Mouse (Mus musculus): ENCODE results near the gene Mta3. TPM values are rescaled to one million over a fixed set of nuclear protein-coding genes. Genes with fewer than 3 reads are reported as not detected.

Mta3 gene
- polyA plus RNA-seq, 1 experiment, result 25.7 TPM

DNA sequence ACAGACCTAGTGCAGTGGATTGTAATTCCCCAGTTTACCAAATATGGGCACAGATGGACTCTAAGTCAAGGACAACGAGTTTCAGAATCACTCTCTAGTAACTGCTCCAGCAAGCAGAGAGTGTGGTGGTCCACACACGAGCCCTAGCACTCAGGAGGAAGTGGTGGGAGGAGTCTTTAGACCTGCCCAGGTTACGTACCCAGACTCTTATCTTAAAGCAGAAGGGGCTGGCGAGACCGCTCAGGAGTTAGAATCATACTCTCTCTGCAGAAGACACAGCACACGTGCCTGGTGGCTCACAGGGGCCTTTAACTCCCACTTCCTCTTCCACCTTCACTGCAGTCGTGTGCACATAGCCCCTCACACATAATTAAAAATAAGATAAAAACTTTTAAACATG, 101.4 kb downstream of the Mta3 start:
- TF ChIP-seq MAX (IDR thresholded peaks at IDR 0.05), result no peak
- TF ChIP-seq FOSL1 (IDR thresholded peaks at IDR 0.05; ENCODE audit: insufficient read depth, low read length, poor library complexity, severe bottlenecking), result no peak
- no peak for TF ChIP-seq MYOG (IDR thresholded peaks at IDR 0.05; ENCODE audit: control insufficient read depth, extremely low read depth, insufficient read length)
- TF ChIP-seq CTCF (IDR thresholded peaks at IDR 0.05; ENCODE audit: control insufficient read depth, insufficient read depth, insufficient read length), result no peak
- TF ChIP-seq CEBPB (IDR thresholded peaks at IDR 0.05; ENCODE audit: low read depth), result no peak
- no peak for TF ChIP-seq MYOD1 (IDR thresholded peaks at IDR 0.05; ENCODE audit: control insufficient read depth, insufficient read length, low read depth)
- no peak for TF ChIP-seq USF1 (IDR thresholded peaks at IDR 0.05; ENCODE audit: low read depth)
- Histone ChIP-seq H3ac (ENCODE audit: control insufficient read depth, insufficient read length, low read depth) (no peak overlapping the region), H3K36me3 (ENCODE audit: control insufficient read depth, insufficient read depth) (no peaks in the 10 kb centered on the region), H3K27me3 (ENCODE audit: control insufficient read depth, insufficient read depth, insufficient read length) (no peaks in the 10 kb centered on the region), H3K4me3 (ENCODE audit: insufficient read depth, poor library complexity, severe bottlenecking) (no peak overlapping the region), H3K79me2 (ENCODE audit: control insufficient read depth, insufficient read depth) (no peaks in the 10 kb centered on the region), H3K79me3 (ENCODE audit: low read depth) (no peaks in the 10 kb centered on the region)

DNA sequence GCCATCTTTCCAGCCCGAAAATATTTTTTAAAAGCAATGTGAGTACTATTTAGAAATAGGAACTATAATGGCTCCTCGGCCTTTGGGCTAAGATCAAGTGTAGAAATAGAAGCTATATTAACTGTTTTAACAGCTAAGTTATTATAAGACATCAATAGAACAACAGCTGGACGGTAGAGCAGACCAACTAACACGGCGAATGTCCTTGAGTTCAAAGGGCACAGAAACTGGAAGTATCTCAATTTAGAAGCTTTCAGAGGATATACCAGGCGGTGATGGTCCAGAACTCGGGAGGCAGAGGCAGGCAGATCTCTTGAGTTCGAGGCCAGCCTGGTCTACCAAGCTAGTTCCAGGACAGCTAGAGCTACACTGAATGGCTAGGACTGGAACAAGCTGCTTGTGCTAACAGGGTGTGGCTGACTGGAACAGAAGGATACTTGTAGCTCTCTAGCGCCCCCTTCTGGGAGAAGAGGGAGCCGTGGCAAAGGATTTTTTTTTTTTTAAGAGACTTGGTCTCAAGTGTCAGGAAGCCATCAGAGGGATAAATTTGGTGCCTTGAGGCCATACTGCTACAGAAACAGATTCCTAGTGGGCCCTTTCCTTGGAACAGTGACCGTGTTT, 101.9 kb downstream of the Mta3 start:
- H3ac ChIP-seq (ENCODE audit: control insufficient read depth, insufficient read length, low read depth), result no peak overlapping the region
- H3K4me3 ChIP-seq (ENCODE audit: insufficient read depth, poor library complexity, severe bottlenecking), result no peak overlapping the region
- no peaks in the 10 kb centered on the region for H3K79me2 ChIP-seq (ENCODE audit: control insufficient read depth, insufficient read depth)
- TF ChIP-seq CEBPB (IDR thresholded peaks at IDR 0.05; ENCODE audit: low read depth) (no peak), MAX (IDR thresholded peaks at IDR 0.05) (no peak), USF1 (IDR thresholded peaks at IDR 0.05; ENCODE audit: low read depth) (no peak), MYOG (IDR thresholded peaks at IDR 0.05; ENCODE audit: control insufficient read depth, extremely low read depth, insufficient read length) (no peak), MYOD1 (IDR thresholded peaks at IDR 0.05; ENCODE audit: control insufficient read depth, insufficient read length, low read depth) (no peak), FOSL1 (IDR thresholded peaks at IDR 0.05; ENCODE audit: insufficient read depth, low read length, poor library complexity, severe bottlenecking) (no peak), CTCF (IDR thresholded peaks at IDR 0.05; ENCODE audit: control insufficient read depth, insufficient read depth, insufficient read length) (no peak)
- no peaks in the 10 kb centered on the region for H3K27me3 ChIP-seq (ENCODE audit: control insufficient read depth, insufficient read depth, insufficient read length)
- H3K36me3 ChIP-seq (ENCODE audit: control insufficient read depth, insufficient read depth), result no peaks in the 10 kb centered on the region
- H3K79me3 ChIP-seq (ENCODE audit: low read depth), result no peaks in the 10 kb centered on the region

DNA sequence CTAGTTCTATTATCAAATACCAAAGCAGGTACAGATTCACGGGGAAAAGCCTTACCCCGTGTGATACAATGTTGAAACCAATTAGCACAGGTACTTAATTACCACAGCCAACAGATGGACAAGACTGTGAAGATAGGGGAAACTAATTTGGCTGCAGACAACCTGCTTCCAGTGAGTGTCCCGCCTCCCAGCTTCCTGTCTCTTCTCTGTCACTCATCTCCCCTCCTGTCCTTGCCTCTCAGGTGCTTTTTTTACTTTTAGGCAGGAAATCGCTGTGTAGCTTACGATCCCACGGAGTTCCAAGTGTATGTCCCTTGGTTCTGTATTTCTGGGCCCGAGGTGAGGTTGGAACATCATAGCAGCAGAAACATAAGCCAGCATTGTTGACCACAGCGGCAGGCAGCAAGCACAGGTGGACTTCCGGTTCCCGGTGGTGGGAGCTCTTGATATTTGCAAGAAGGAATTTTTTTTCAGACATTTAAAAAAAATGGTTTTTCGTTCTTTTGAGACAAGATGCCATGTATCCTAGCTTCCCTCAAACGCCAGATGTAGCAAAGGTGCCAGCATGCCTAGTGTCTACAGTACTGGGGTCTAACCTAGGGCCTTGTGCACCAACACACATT, 102.6 kb downstream of the Mta3 start:
- no peak overlapping the region for H3ac ChIP-seq (ENCODE audit: control insufficient read depth, insufficient read length, low read depth)
- TF ChIP-seq MYOG (IDR thresholded peaks at IDR 0.05; ENCODE audit: control insufficient read depth, extremely low read depth, insufficient read length) (no peak), CEBPB (IDR thresholded peaks at IDR 0.05; ENCODE audit: low read depth) (no peak), FOSL1 (IDR thresholded peaks at IDR 0.05; ENCODE audit: insufficient read depth, low read length, poor library complexity, severe bottlenecking) (no peak), USF1 (IDR thresholded peaks at IDR 0.05; ENCODE audit: low read depth) (no peak), CTCF (IDR thresholded peaks at IDR 0.05; ENCODE audit: control insufficient read depth, insufficient read depth, insufficient read length) (no peak), MYOD1 (IDR thresholded peaks at IDR 0.05; ENCODE audit: control insufficient read depth, insufficient read length, low read depth) (no peak), MAX (IDR thresholded peaks at IDR 0.05) (no peak)
- no peaks in the 10 kb centered on the region for H3K27me3 ChIP-seq (ENCODE audit: control insufficient read depth, insufficient read depth, insufficient read length)
- H3K36me3 ChIP-seq (ENCODE audit: control insufficient read depth, insufficient read depth), result no peaks in the 10 kb centered on the region
- no peaks in the 10 kb centered on the region for H3K79me2 ChIP-seq (ENCODE audit: control insufficient read depth, insufficient read depth)
- no peaks in the 10 kb centered on the region for H3K79me3 ChIP-seq (ENCODE audit: low read depth)
- H3K4me3 ChIP-seq (ENCODE audit: insufficient read depth, poor library complexity, severe bottlenecking), result no peak overlapping the region

DNA sequence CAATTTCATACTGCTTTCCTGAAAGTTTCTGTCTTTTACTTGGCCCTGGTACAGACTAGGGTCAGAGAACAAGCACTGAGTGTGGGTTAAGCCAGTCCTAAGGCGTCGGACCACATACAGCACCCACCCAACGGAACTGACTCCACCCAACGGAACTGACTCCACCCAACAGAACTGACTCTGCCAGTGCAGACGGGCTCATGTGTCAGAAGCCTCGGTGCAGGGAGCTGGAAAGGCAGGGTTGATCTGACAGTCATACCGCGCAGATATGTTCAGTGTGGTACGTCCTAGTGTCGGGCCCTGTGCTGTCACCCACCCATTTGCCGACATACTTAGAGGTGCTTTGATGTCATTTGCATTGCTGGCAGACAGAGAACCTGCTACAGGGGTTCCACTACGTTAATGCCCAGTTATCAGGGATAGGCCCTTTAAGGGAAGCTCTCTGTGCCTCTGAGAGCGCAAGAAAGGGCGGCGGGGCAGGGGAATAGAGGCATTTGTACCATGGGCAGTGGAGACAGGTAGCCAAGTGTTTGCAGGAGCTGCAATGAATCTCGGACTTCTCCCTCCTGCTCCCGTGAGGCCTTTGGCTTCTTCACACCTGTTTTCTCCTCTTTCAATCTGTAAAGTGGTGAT, 103.3 kb downstream of the Mta3 start:
- Histone ChIP-seq H3K79me2 (ENCODE audit: control insufficient read depth, insufficient read depth) (no peaks in the 10 kb centered on the region), H3ac (ENCODE audit: control insufficient read depth, insufficient read length, low read depth) (no peak overlapping the region), H3K36me3 (ENCODE audit: control insufficient read depth, insufficient read depth) (no peaks in the 10 kb centered on the region), H3K4me3 (ENCODE audit: insufficient read depth, poor library complexity, severe bottlenecking) (no peak overlapping the region), H3K27me3 (ENCODE audit: control insufficient read depth, insufficient read depth, insufficient read length) (no peaks in the 10 kb centered on the region), H3K79me3 (ENCODE audit: low read depth) (no peaks in the 10 kb centered on the region)
- TF ChIP-seq CTCF (IDR thresholded peaks at IDR 0.05; ENCODE audit: control insufficient read depth, insufficient read depth, insufficient read length) (no peak), MYOG (IDR thresholded peaks at IDR 0.05; ENCODE audit: control insufficient read depth, extremely low read depth, insufficient read length) (no peak)

DNA sequence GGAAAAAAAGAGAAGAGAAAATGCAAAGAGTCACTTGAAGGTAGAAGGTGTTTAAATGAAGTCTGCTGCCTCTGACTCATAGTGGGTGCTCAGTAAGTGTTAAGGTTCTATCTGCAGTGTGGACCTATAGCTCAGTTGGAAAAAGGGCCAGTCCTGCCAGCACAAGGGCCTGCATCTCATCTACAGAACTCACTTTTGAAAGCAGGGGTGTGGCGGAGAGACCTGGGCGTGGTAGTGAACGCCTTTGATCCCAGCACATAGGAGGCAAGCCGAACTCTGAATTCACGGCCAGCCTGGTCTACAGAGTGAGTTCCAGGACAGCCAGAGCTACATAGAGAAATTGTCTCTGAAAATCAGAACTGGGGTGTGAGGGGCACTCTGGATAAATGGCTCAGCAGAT, 104.3 kb downstream of the Mta3 start:
- no peaks in the 10 kb centered on the region for H3K36me3 ChIP-seq (ENCODE audit: control insufficient read depth, insufficient read depth)
- H3K27me3 ChIP-seq (ENCODE audit: control insufficient read depth, insufficient read depth, insufficient read length), result no peaks in the 10 kb centered on the region
- H3K4me3 ChIP-seq (ENCODE audit: insufficient read depth, poor library complexity, severe bottlenecking), result no peak overlapping the region
- TF ChIP-seq CEBPB (IDR thresholded peaks at IDR 0.05; ENCODE audit: low read depth) (no peak), USF1 (IDR thresholded peaks at IDR 0.05; ENCODE audit: low read depth) (no peak), FOSL1 (IDR thresholded peaks at IDR 0.05; ENCODE audit: insufficient read depth, low read length, poor library complexity, severe bottlenecking) (no peak), MAX (IDR thresholded peaks at IDR 0.05) (no peak), MYOG (IDR thresholded peaks at IDR 0.05; ENCODE audit: control insufficient read depth, extremely low read depth, insufficient read length) (no peak), MYOD1 (IDR thresholded peaks at IDR 0.05; ENCODE audit: control insufficient read depth, insufficient read length, low read depth) (no peak)
- no peaks in the 10 kb centered on the region for H3K79me2 ChIP-seq (ENCODE audit: control insufficient read depth, insufficient read depth)
- no peak overlapping the region for H3ac ChIP-seq (ENCODE audit: control insufficient read depth, insufficient read length, low read depth)
- H3K79me3 ChIP-seq (ENCODE audit: low read depth), result no peaks in the 10 kb centered on the region

Data from C2C12 (cell line).